Mouse (Mus musculus) C2C12 (cell line): Measurements from ENCODE around the gene Tbc1d23.

Source experiments
- CEBPB ChIP-seq: IDR thresholded peaks from one replicate; pipeline ENCODE4 v1.6.1; 2011; ENCODE audit warnings: low read depth, mild to moderate bottlenecking, control low read depth, moderate library complexity
- CTCF ChIP-seq: IDR thresholded peaks from one replicate; pipeline ENCODE4 v1.5.1; 2011; ENCODE audit not compliant: control insufficient read depth, insufficient read depth, insufficient read length

DNA sequence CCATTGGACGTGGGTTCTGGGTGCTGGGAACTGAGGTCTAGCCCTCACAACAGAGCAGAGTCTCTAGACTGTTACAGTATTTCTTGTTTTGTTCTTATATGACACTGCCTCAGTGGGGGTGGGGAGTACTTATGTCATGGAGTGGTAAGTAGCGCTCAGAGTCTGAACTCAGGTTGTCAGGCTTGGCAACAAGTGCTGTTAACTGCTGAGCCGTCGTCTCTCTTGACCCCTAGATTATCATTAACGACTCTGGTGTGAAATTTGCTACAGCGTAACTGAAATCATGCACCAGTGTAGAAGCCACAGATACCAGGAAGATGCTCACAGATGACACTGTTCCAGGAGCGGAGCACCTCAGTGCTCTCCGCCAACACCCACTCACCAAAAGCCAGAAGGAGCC, 60.1 kb downstream of the Tbc1d23 start:
- TF ChIP-seq CTCF (no peak), CEBPB (no peak)
